Mouse (Mus musculus): ENCODE data around the gene Sema3a.

- no peak for TF ChIP-seq CTCF (IDR thresholded peaks at IDR 0.05)
- no peak for TF ChIP-seq EP300 (IDR thresholded peaks at IDR 0.05)
Observed at GRCm38 (mm10) chr5:13157761-13158612, 32.8 kb downstream of the Sema3a start.

All from lung, postnatal 0 days (tissue).